Mouse (Mus musculus): ENCODE results near the gene Spns3. TPM values are rescaled to one million over a fixed set of nuclear protein-coding genes. Genes with fewer than 3 reads are reported as not detected.
A peak's percentile ranks its signal among the peaks of the same experiment; 100 is the strongest.

The Spns3 gene
- total RNA-seq, 2 experiments from 2014 or later, result 0.06 to 0.18 TPM

DNA sequence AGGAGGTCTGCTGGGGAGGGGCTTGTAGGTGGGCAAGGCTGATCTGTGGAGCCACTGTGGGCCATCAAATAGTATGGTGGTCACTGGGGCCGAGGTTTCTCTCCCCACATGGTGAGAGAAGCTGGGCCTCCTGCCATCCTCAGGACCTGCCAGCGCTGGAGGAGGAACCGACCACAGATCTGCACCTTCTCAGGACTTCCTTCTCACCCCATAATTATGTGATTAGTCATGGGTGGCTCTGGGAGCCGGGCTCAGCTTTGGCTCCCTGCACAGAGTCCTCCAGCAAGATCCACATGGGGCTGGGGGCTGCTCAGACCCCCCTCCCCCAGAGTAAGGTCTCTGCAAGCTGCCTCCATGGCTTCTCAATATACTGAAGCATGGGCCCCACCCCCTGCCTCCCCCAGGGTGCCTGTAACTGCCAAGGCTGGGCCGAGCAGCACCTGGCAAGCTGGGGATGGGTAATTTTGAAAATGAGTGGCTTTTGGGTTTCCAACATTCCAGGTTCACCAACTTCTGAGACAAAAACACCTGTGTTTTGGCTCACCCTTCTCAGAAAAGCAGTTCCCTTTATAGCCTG, 48.8 kb downstream of the Spns3 start:
- DNase-seq, result no peak
- TF ChIP-seq CTCF (IDR thresholded peaks at IDR 0.05), result no peak
- no peak overlapping the region for H3K27ac ChIP-seq
- intact Hi-C loops (cut with DNase I), result no loop called here
- H3K4me3 ChIP-seq, result no peak overlapping the region

DNA sequence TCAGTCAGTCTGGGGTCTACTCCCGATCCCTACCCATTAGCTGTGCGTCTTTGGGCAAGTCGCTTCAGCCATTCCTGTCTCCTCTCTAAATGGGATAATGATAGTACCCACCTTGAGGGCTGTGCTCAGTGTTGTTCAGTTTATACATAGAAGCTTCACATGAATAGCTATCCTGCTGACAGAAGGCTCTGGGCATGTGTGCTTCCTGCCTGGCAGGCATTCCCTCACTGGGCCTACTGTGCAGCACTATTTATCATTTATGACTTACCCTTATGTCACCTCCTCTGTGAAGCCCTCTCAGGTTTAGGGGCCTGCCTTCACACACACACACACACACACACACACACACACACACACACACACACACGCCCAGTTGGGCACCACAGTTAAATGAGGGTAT, 50.2 kb downstream of the Spns3 start:
- intact Hi-C loops (cut with DNase I), result no loop called here
- no peak for DNase-seq
- no peak for TF ChIP-seq CTCF (IDR thresholded peaks at IDR 0.05)
- no peak overlapping the region for H3K27ac ChIP-seq
- no peak overlapping the region for H3K4me3 ChIP-seq

DNA sequence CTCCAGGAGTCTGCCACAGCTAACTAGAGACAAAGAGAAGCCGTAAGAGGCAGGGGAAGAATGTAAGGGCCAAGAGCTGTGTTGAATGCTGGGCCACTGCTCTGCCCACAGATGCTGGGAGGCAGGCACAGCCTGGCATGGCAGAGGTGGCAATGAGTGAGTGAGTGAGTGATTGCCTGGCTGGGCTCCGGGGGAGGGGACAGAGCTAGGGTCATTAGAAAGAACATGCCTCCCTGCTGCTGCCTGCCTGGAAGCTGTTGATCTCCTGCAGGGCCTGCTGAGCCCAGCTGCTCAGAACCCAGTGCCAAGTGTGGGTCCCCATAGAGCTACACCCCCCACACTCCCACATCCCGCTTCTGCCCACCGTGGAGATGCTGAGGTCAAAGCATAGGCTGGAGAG, 52.9 kb downstream of the Spns3 start:
- Histone ChIP-seq H3K4me3 (no peak overlapping the region), H3K27ac (no peak overlapping the region)
- no peak for DNase-seq
- no peak for TF ChIP-seq CTCF (IDR thresholded peaks at IDR 0.05)
- intact Hi-C loops (cut with DNase I), result no loop called here

DNA sequence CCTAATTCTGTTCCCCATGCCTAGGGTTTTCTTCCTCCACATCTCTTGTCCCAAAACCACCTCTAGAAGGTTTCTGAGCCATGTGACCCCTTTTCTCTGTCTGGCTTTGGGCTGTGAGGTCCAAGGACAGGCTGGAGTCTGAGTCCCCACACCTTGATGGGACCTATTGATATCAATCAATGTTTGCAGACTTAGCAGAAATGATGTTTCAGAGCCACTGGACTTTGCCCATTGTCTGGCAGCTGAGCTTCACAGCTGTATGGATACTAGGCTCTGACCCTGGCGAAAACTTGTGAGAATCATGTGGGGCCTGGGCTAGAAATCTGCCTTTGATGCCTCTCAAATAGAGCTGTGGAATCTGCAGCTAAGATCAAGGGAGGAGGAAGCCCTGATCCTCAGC, 53.5 kb downstream of the Spns3 start:
- DNase-seq, result no peak
- no peak overlapping the region for H3K27ac ChIP-seq
- no peak for TF ChIP-seq CTCF (IDR thresholded peaks at IDR 0.05)
- intact Hi-C loops (cut with DNase I), result no loop called here
- no peak overlapping the region for H3K4me3 ChIP-seq

DNA sequence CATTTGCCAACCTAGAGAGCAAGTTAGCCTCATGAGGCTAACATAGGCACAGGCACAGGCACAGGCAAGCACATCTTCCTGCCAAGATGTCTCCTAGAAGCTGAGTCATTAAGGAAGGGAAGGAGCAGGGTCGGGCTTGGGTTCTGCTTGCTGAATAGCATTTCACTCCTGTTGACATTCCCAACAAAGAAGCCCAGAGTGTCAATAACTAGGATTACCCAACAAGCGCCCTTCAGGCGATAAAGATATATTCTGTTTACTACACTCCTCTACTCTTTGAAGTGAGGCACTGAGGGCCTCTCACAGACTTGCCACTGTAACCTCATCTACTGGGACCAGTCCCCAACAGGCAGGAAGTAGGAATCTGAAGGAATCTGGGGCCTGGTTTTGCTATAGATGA, 54.2 kb downstream of the Spns3 start:
- peak overlapping the region; percentile 64 for H3K27ac ChIP-seq
- H3K4me3 ChIP-seq, result no peak overlapping the region
- no peak for TF ChIP-seq CTCF (IDR thresholded peaks at IDR 0.05)
- DNase-seq, result no peak
- intact Hi-C loops (cut with DNase I), result no loop called here

DNA sequence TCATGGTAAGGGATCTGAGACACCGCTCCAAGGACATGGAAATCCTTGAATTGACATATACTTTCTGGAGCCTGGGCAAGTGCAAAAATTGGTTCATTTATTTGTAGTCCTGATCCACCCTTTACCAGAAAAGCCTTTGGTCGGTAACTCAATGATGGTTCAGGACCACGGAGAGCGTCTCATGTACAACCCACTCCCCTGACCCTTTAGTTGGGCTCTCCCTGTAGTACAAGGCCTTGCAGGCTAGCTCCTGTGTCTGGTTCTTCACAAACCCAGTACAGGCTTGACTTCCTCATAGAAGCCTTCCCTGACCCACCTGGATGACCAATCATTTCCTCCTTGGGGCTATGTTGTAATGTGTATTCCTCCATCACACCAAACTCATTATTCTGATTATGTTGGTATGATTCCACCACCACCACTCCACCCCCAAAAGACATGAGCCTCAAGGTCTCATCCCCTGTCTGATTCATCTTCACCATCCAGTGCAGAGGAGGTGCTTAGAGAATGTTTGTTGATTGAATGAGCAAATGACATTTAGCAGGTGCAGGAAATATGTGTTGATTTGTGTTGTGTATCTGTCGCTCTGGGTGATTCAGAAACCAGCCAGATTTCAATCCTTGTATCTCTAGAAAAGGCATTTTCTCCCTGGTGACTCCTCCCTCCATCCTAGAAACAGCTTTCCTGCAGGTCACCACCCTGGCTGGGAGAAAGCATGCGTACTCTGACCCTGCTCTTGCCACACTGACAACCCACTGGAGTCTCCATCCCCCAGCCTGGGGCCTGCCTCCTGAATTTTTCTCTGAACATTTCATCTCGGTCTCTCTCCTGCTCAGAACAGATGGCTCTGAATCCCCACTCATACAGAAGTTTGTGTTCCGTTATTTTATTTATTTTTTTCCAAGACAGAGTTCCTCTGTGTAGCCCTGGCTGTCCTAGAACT, 56.0 kb downstream of the Spns3 start:
- intact Hi-C loops (cut with DNase I), result loop anchor here (5.0 kb wide), 1 partner anchor 38 kb away; no protein-coding TSS in a partner anchor
- no peak overlapping the region for H3K27ac ChIP-seq
- no peak for DNase-seq
- TF ChIP-seq CTCF (IDR thresholded peaks at IDR 0.05), result no peak
- no peak overlapping the region for H3K4me3 ChIP-seq

DNA sequence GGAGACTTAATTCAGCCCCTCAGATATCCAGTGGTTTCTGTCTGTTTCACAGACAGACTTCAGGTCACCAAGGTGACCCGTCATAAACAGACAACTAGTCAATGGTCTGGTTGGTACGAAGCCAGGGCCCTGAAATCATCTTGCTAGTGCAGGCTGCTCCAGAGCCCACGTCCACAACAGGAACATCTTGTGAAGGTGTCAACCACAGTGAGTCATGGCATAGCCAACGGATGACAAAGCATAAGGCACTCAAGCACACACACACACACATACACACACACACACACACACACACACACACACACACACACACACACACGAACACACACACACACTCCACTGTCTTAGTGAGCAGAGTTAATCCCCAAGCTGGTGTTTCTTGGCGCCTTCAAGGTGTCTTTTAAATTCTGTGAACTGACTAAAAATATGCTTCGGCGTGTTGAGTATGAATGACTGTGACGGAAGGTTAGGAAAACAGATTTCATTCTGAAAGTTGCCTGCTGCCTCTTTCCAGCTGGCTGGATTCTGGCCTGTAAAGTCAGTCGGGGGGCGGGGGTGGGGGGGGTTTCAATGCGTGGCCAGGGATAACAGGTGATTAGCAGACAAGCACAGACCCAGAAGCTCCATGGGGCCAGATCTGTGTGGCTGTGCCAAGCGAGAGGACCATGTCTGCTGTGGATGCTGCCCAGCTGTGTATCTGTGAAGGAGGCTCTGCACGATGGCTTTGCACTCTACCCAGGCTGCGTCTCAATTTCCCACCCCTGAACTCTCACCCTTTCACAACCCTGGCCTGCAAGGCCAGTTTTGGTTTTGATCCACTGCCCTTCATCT, 59.0 kb downstream of the Spns3 start:
- no peak overlapping the region for H3K27ac ChIP-seq
- no peak for TF ChIP-seq CTCF (IDR thresholded peaks at IDR 0.05)
- DNase-seq, result no peak
- no peak overlapping the region for H3K4me3 ChIP-seq
- intact Hi-C loops (cut with DNase I), result loop anchor here (2.0 to 5.0 kb wide), 2 partner anchors 41 to 71 kb away; no protein-coding TSS in a partner anchor

DNA sequence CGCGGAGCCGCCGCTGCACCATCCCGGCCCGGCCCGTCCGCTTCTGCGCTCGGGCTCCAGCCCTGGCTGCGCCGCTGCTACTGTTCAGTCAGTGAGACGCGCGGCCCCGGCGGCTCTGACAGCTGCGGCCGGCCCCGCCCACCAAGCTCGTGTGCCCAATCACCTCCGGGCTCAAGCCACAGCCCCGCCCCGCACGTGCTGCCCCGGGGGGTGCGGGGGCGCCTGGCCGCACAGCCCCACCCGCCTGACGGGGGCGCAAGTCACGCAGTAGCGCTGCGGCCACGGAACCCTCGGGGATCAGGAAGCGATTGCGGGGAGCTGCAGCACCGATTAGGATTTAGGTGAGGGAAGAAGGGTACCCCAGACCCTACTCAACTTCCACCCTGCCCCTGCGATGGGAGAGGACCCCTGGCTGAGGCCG, 60.4 kb downstream of the Spns3 start, which contains the start of gene Spns2:
TSS of gene Spns2 (minus strand) at position 24 of the 421 bp plus-strand sequence.
- peak; percentile 97 for DNase-seq
- Histone ChIP-seq H3K4me3 (peak within 1 kb of the TSS; percentile 86), H3K27ac (peak within 1 kb of the TSS; percentile 88)
- peak; percentile 80 for TF ChIP-seq CTCF (IDR thresholded peaks at IDR 0.05)
- intact Hi-C loops (cut with DNase I), result loop anchor here (2.0 to 5.0 kb wide), 3 partner anchors 42 to 73 kb away; partner anchors contain the start of gene Mybbp1a

DNA sequence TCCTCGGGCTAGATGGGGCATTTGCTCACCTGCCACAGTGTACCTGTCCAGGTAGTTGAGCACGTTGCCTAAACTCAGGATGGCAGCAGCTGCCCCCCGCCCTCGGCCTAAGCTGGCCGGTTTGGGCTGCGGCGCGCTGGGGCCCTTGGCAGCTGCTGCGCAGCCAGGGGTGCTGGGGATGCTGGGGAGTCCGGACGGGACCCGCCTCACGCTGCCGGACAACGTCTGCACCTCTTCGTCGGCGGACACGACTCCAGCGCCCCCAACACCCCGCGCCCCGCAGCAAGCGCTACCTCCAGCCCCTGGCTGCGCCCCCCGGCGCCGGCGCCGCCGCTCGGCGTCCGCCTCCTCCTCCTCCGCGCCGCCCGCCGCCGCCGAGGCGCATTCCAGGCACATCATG, 60.9 kb downstream of the Spns3 start:
- H3K4me3 ChIP-seq, result peak overlapping the region; percentile 86
- peak overlapping the region; percentile 88 for H3K27ac ChIP-seq
- intact Hi-C loops (cut with DNase I), result loop anchor here (5.0 kb wide), 1 partner anchor 47 kb away; the partner anchor contains the start of gene Mybbp1a
- no peak for TF ChIP-seq CTCF (IDR thresholded peaks at IDR 0.05)
- peak; percentile 49 for DNase-seq

DNA sequence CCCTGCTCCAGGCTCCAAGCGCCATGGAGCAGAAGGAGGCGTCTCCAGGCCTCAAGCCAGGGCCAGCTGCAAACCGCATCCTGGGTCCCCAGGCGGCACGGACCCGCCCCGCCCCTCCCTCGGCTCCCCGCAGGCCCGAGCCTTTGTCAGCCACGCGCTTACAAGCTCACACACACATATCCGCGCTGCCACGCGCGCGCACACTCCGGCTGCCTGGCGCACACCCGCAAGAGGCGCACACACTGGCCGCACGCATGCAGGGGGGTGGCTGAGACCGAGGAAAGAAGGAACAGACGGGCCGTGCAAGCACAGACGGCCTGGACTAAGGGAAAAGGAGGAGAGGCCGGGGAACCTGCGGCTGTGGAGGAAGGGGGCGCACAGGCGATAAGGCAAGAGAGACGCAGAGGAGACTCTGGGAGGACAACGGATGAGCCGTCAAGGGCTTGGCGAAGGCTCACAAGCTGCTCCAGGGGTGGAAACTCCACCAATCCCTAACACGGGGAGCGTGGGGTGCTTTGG, 61.5 kb downstream of the Spns3 start:
- peak overlapping the region; percentile 86 for H3K4me3 ChIP-seq
- H3K27ac ChIP-seq, result peak overlapping the region; percentile 88
- TF ChIP-seq CTCF (IDR thresholded peaks at IDR 0.05), result no peak
- intact Hi-C loops (cut with DNase I), result loop anchor here (5.0 kb wide), 1 partner anchor 47 kb away; the partner anchor contains the start of gene Mybbp1a
- DNase-seq, result peak; percentile 70

DNA sequence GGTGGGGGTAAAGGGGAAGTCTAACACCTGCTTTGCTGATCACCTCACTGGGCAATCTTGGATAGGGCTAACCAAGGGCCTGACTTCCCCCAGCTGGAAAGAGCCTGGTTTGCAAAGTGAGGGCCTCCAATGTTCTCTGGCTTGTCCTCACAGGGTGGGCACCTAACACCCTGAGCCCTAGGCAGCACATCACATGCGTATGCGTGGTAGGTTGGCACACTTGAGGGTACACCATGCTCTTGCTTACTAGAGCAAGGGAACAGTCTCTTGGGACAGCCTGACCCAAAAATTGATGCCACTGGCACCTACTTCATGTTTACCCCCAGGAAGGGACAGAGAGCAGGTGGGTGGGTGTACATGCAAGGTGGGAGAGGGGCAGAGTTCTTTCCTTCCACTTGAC, 62.6 kb downstream of the Spns3 start:
- DNase-seq, result peak; percentile 54
- intact Hi-C loops (cut with DNase I), result loop anchor here (5.0 kb wide), 1 partner anchor 45 kb away; the partner anchor contains the start of gene Mybbp1a
- no peak for TF ChIP-seq CTCF (IDR thresholded peaks at IDR 0.05)
- H3K4me3 ChIP-seq, result peak overlapping the region; percentile 86
- peak overlapping the region; percentile 88 for H3K27ac ChIP-seq

DNA sequence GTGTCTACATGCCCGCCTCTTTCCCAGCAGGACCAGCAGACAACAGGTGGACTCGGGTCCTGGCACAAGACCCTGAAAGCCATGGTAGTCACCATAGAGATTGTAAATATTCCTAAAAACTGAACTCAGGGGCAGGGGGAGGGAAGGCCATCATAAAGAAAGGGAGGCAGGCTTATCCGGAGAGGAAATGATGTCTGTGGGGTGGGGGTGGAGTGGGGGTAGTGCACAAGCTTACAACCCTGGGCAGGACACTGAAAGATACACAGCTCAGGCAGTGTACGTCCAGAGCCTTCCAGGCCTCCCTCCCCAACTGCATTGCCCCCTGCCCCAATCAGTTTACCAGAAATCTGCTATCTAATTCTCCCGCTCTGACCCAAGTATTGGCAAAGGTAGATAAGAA, 63.1 kb downstream of the Spns3 start:
- H3K4me3 ChIP-seq, result peak overlapping the region; percentile 86
- intact Hi-C loops (cut with DNase I), result loop anchor here (5.0 kb wide), 1 partner anchor 45 kb away; the partner anchor contains the start of gene Mybbp1a
- peak overlapping the region; percentile 88 for H3K27ac ChIP-seq
- no peak for DNase-seq
- no peak for TF ChIP-seq CTCF (IDR thresholded peaks at IDR 0.05)

Data from gastrocnemius, adult 2 months (tissue).